Mouse (Mus musculus) erythroblast, embryonic 14.5 days (primary cell): ENCODE data around the gene Gab2.

Experiments used
- GATA1 ChIP-seq: IDR thresholded peaks from 2 replicates; pipeline ENCODE4 v1.6.1; 2012; ENCODE audit warnings: low read length, inconsistent platforms, mixed read lengths
- TAL1 ChIP-seq: IDR thresholded peaks from 3 replicates; pipeline ENCODE4 v1.6.1; 2012; ENCODE audit warnings: low read length, inconsistent platforms, mixed read lengths

DNA sequence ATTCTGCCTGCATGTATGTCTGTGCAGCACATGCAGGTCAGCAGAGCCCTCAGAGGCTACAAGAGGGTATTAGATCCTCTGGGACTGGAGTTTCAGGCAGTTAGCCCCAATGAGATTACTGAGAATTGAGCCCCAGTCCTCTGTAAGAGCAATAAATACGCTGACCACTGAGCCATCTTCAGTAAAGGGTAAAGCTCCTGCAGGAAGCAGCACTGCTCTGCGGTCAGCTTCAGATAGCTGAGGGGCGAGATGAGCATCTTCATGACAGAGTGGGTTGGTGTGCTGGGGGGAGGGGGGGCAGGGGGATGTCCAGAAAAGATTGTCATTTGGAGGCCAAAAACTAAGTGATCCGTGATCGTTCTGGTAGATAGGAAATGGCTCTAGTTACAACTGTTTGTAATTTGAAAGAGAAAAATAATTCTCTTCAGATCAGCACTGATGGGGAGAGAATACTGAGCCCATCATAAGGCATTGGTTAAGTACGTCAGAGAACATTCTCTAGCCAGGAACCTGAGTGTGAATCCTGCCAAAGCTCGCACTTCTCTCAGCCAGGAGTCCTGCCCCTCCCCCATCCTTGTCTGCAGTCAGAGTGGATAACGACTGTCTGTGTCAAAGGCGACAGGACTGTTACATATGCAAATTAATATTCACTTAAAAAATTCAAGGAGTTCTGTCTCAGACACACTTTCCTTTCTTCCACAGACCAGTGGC, 264.9 kb downstream of the Gab2 start:
- TF ChIP-seq TAL1, result no peak
- TF ChIP-seq GATA1, result no peak
